Mouse (Mus musculus) embryonic fibroblast, embryonic 13.5 days (primary cell): Measurements from ENCODE around the gene Klhl24. TPM values are rescaled to one million over a fixed set of nuclear protein-coding genes. Genes with fewer than 3 reads are reported as not detected.
A peak's percentile ranks its signal among the peaks of the same experiment; 100 is the strongest.

Source experiments
- H3K27ac ChIP-seq: 2 replicates; pipeline ENCODE4 v1.5.1; 2012; ENCODE audit warnings: low read length, control low read depth, inconsistent platforms; ENCODE audit not compliant: insufficient read depth
- H3K4me1 ChIP-seq: 2 replicates; pipeline ENCODE4 v1.6.1; 2011; ENCODE audit warnings: low read length; ENCODE audit not compliant: control insufficient read depth, insufficient read depth
- H3K4me3 ChIP-seq: 2 replicates; pipeline ENCODE4 v1.5.1; 2011; ENCODE audit warnings: mild to moderate bottlenecking, control low read depth, low read length; ENCODE audit not compliant: insufficient read depth
- CTCF ChIP-seq: IDR thresholded peaks from 2 replicates; pipeline ENCODE4 v1.5.1; 2011; ENCODE audit warnings: mild to moderate bottlenecking, control low read depth, low read length, moderate library complexity, borderline replicate concordance; ENCODE audit not compliant: insufficient read depth
- POLR2A ChIP-seq: IDR thresholded peaks from 2 replicates; pipeline ENCODE4 v1.6.1; 2011; ENCODE audit warnings: low read depth, mild to moderate bottlenecking, control low read depth, low read length, moderate library complexity
- polyA plus RNA-seq: library from polyadenylated mRNA; stranded (reverse); fragments of >200 nt; gene quantifications from 2 replicates; pipeline ENCODE4 v1.2.4, GENCODE M21; 2011; ENCODE audit warnings: low read depth; ENCODE audit not compliant: missing spikeins, insufficient read length

The Klhl24 gene
- polyA plus RNA-seq: 25.9 and 31.1 TPM in 2 replicates

DNA sequence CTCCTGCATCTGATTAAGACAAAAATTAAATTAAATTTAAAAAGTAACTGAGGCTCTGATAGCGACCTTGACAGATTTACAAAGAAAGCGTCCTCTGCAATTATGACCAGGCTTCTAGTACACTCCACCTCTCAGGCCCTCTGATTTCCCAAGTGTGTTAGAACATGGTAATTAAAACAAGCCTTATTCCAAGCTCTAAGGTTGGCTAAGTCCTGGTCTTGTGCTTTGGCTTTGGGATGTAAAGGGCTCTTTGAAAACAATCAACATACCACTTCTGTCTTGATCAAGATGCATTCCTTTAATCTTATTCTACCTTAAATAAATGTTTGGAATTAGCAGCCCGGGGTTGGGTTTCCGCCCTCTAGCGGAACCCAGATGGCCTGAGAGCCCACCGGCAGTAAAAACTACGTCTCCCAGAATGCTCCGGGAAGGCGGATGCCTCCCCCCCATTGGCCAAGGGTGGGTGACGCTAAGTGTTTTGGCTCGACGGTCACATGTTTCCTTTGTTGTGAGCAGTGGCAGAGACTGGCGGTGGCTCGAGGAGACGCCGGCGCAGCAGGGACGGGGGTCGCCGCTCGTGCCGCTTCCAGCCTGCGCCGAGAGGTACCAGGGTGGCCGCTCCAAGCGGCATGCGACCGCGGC lies at the start of gene Klhl24:
Gene Klhl24 (plus strand): TSS at position 474 of the 642 bp plus-strand sequence.
- Histone ChIP-seq H3K4me1 (no peaks in the 10 kb centered on the region), H3K27ac (peak within 1 kb of the TSS; percentile 44), H3K4me3 (peak within 1 kb of the TSS; percentile 85)
- peak; percentile 69 for TF ChIP-seq POLR2A
- TF ChIP-seq CTCF: no peak

- Histone ChIP-seq H3K4me1 (no peaks in the 10 kb centered on the region), H3K4me3 (no peak overlapping the region), H3K27ac (no peak overlapping the region)
- TF ChIP-seq POLR2A (no peak), CTCF (no peak)
Observed at GRCm38 (mm10) chr16:20052655-20053054, 44.7 kb upstream of the Klhl24 start.

GRCm38 (mm10) chr16:20072770-20073169 lies 24.6 kb upstream of the Klhl24 start:
- H3K4me3 ChIP-seq: no peak overlapping the region
- H3K4me1 ChIP-seq: no peaks in the 10 kb centered on the region
- no peak overlapping the region for H3K27ac ChIP-seq
- TF ChIP-seq POLR2A: no peak
- no peak for TF ChIP-seq CTCF

- H3K4me3 ChIP-seq: no peak overlapping the region
- TF ChIP-seq POLR2A (no peak), CTCF (no peak)
- H3K4me1 ChIP-seq: no peaks in the 10 kb centered on the region
- H3K27ac ChIP-seq: no peak overlapping the region
Observed at GRCm38 (mm10) chr16:20076675-20077074, 20.7 kb upstream of the Klhl24 start.

DNA sequence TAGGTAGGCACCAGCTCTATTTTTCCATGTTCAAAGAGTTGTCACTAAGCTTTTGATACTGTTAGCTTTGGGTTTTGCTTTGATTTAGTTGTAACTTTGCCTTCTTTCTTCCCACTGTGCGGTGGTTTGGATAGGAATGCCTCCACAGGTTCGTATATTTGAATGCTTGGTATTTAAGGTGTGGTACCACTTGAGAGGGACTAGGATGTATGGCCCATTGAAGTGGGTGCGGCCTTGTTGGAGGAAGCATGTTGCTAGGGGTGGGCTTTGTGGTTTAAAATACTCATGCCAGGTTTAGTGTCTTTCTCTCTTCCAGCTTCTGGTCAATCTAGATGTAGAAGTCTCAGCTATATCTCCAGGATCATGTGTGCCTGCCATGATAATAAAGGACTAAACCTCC lies 17.1 kb upstream of the Klhl24 start:
- Histone ChIP-seq H3K27ac (no peak overlapping the region), H3K4me1 (no peaks in the 10 kb centered on the region), H3K4me3 (no peak overlapping the region)
- TF ChIP-seq POLR2A (no peak), CTCF (no peak)

DNA sequence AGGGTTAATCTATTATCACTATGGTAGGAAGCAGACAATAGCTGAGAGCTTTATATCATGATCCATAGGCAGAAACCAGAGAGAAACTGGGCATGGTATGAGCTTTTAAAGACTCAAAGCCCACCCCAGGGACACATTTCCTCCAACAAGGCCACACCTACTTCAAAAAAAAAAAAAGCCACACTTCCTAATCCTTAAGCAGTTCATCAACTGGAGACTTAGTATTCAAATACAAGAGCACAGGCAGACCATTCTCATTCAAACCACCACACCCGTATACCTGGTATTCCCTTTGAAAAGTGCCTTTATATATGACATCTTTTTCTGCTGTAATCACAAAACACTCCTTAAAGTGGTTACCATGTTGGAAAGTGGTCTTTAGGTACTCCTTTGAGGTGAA lies 12.7 kb upstream of the Klhl24 start:
- TF ChIP-seq CTCF: no peak
- TF ChIP-seq POLR2A: no peak
- H3K4me3 ChIP-seq: no peak overlapping the region
- H3K4me1 ChIP-seq: no peaks in the 10 kb centered on the region
- no peak overlapping the region for H3K27ac ChIP-seq

- no peak overlapping the region for H3K4me3 ChIP-seq
- H3K4me1 ChIP-seq: no peaks in the 10 kb centered on the region
- no peak overlapping the region for H3K27ac ChIP-seq
- TF ChIP-seq POLR2A (no peak), CTCF (no peak)
Observed at GRCm38 (mm10) chr16:20085250-20085905, 12.0 kb upstream of the Klhl24 start.

GRCm38 (mm10) chr16:20086976-20087375 lies 10.4 kb upstream of the Klhl24 start:
- Histone ChIP-seq H3K4me3 (no peak overlapping the region), H3K4me1 (no peaks in the 10 kb centered on the region), H3K27ac (no peak overlapping the region)
- TF ChIP-seq CTCF (no peak), POLR2A (no peak)

- H3K4me3 ChIP-seq: no peak overlapping the region
- H3K4me1 ChIP-seq: no peaks in the 10 kb centered on the region
- no peak overlapping the region for H3K27ac ChIP-seq
- TF ChIP-seq POLR2A: no peak
- TF ChIP-seq CTCF: no peak
Observed at GRCm38 (mm10) chr16:20089636-20090035, 7.7 kb upstream of the Klhl24 start.

DNA sequence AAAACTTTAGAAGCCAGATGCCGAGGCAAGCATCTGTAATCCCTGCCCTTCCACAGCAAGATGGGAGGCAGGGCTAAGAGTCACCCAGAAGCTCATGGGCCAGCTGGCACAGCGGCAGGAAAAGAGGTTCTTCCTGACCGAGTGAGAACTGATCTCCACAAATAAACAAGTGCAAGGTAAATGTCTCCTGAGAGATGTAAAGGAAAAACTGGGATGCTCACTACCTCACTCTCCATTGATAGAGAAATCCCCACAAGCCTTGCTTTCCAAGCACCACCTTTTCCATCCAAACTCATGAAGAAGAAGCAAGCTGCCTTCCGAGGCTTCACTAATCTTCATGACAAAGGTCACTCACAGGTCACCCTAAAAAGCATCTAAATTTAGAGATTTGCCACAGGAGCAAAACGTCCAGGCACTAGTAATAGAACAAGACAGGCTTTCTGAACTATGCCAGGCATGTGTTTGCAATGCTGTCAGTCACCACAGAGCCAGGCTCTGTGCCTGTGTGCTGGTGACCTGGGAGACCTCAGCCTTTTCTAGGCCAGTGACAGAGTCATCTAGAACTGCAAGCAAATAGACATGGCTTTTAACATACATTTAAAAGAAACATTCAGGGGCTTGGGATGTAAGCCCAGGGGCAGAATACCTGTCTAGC lies 6.3 kb upstream of the Klhl24 start:
- no peak overlapping the region for H3K4me3 ChIP-seq
- no peak for TF ChIP-seq POLR2A
- no peak for TF ChIP-seq CTCF
- no peaks in the 10 kb centered on the region for H3K4me1 ChIP-seq
- H3K27ac ChIP-seq: no peak overlapping the region
